Mouse (Mus musculus) CH12.LX (cell line): ENCODE results near the gene Ferd3l. TPM values are rescaled to one million over a fixed set of nuclear protein-coding genes. Genes with fewer than 3 reads are reported as not detected.

ENCODE experiments used
- DNase-seq: peaks from one replicate; pipeline ENCODE4 v3.0.0-alpha.2; 2013; ENCODE audit errors: extremely low read depth
- H3K27ac ChIP-seq: 2 replicates; pipeline ENCODE4 v1.5.1; 2012; ENCODE audit warnings: low read depth, mild to moderate bottlenecking, control low read depth, moderate library complexity; ENCODE audit not compliant: insufficient read depth
- H3K27me3 ChIP-seq: replicated peaks from 2 replicates; pipeline ENCODE3; 2012; ENCODE audit warnings: inconsistent platforms
- H3K36me3 ChIP-seq, 2 experiments: replicated peaks in 1 of 2; 2 replicates each; pipeline versions ENCODE3 to v1.6.1; 2012; ENCODE audit warnings: inconsistent platforms in 1 of 2, low read length in 1 of 2, mild to moderate bottlenecking in 1 of 2, mixed read lengths in 1 of 2, moderate library complexity in 1 of 2; ENCODE audit not compliant: control insufficient read depth in 1 of 2, insufficient read depth in 1 of 2
- H3K4me1 ChIP-seq, 2 experiments: 2 replicates each; pipeline ENCODE4 v1.6.1; 2012; ENCODE audit warnings: inconsistent platforms in 1 of 2, moderate library complexity in 1 of 2; ENCODE audit not compliant: insufficient read depth in 2 of 2, control insufficient read depth in 1 of 2
- H3K4me2 ChIP-seq: 2 replicates; pipeline ENCODE4 v1.6.1; 2012; ENCODE audit warnings: low read depth, mild to moderate bottlenecking, control low read depth; ENCODE audit not compliant: poor library complexity, insufficient read depth, severe bottlenecking
- H3K4me3 ChIP-seq, 3 experiments: fragments of 150-350 bp in 1 of 3; sonication (generic) in 1 of 3; replicated peaks in 1 of 3; 2 replicates each; pipeline versions ENCODE3 to v1.5.1; 2011 to 2012; ENCODE audit warnings: low read depth in 2 of 3, low read length in 2 of 3, mild to moderate bottlenecking in 2 of 3, moderate library complexity in 2 of 3, control low read depth in 1 of 3, improper control_type of control experiment in 1 of 3, inconsistent platforms in 1 of 3, mixed read lengths in 1 of 3; ENCODE audit not compliant: poor library complexity in 1 of 3
- H3K79me2 ChIP-seq: replicated peaks from 2 replicates; pipeline ENCODE4 v1.6.1; 2012; ENCODE audit warnings: mild to moderate bottlenecking, moderate library complexity; ENCODE audit not compliant: control insufficient read depth, poor library complexity, insufficient read depth, severe bottlenecking; ENCODE audit errors: extremely low read depth
- H3K9ac ChIP-seq: 2 replicates; pipeline ENCODE4 v1.6.1; 2012; ENCODE audit warnings: low read depth, mild to moderate bottlenecking, control low read depth, moderate library complexity; ENCODE audit not compliant: insufficient read depth
- H3K9me3 ChIP-seq: replicated peaks from 2 replicates; pipeline ENCODE3; 2012; ENCODE audit warnings: low read length, inconsistent platforms, mixed read lengths
- CHD1 ChIP-seq: IDR thresholded peaks from 2 replicates; pipeline ENCODE4 v1.6.1; 2012; ENCODE audit warnings: low read depth, low read length, improper control_type of control experiment, inconsistent platforms
- E2F4 ChIP-seq: IDR thresholded peaks from 2 replicates; pipeline ENCODE4 v1.6.1; 2011; ENCODE audit warnings: low read depth, low read length, improper control_type of control experiment; ENCODE audit not compliant: insufficient replicate concordance
- ETS1 ChIP-seq: conservative IDR thresholded peaks from 2 replicates; pipeline ENCODE4 v1.6.1; 2012; ENCODE audit warnings: low read depth, mild to moderate bottlenecking, inconsistent platforms, low read length, improper control_type of control experiment, moderate library complexity
- HCFC1 ChIP-seq: IDR thresholded peaks from 2 replicates; pipeline ENCODE4 v1.6.1; 2012; ENCODE audit warnings: low read depth, mild to moderate bottlenecking, inconsistent platforms, low read length, improper control_type of control experiment
- JUN ChIP-seq: IDR thresholded peaks from 2 replicates; pipeline ENCODE4 v1.6.1; 2011; ENCODE audit warnings: low read depth, mild to moderate bottlenecking, low read length, improper control_type of control experiment, moderate library complexity; ENCODE audit not compliant: insufficient read depth
- MYC ChIP-seq: IDR thresholded peaks from 2 replicates; pipeline ENCODE4 v1.6.1; 2011; ENCODE audit warnings: low read depth, mild to moderate bottlenecking, improper control_type of control experiment, low read length
- PAX5 ChIP-seq: IDR thresholded peaks from 2 replicates; pipeline ENCODE4 v1.6.1; 2012; ENCODE audit warnings: low read length, inconsistent platforms, mixed read lengths
- POLR2A ChIP-seq: IDR thresholded peaks from 2 replicates; pipeline ENCODE4 v1.6.1; 2011; ENCODE audit warnings: low read depth, mild to moderate bottlenecking, improper control_type of control experiment, low read length
- SMC3 ChIP-seq: IDR thresholded peaks from 2 replicates; pipeline ENCODE4 v1.6.1; 2011; ENCODE audit warnings: low read depth, low read length, improper control_type of control experiment
- TCF12 ChIP-seq: IDR thresholded peaks from 2 replicates; pipeline ENCODE4 v1.6.1; 2014; ENCODE audit warnings: low read depth, mild to moderate bottlenecking, inconsistent platforms, low read length, improper control_type of control experiment
- USF1 ChIP-seq: IDR thresholded peaks from 2 replicates; pipeline ENCODE4 v1.6.1; 2014; ENCODE audit warnings: low read depth, mild to moderate bottlenecking, inconsistent platforms, low read length, improper control_type of control experiment
- ZMIZ1 ChIP-seq: IDR thresholded peaks from 2 replicates; pipeline ENCODE4 v1.6.1; 2012; ENCODE audit warnings: low read depth, mild to moderate bottlenecking, inconsistent platforms, low read length, improper control_type of control experiment
- ZNF384 ChIP-seq: IDR thresholded peaks from 2 replicates; pipeline ENCODE4 v1.6.1; 2012; ENCODE audit warnings: low read depth, low read length, improper control_type of control experiment, inconsistent platforms
- dilution Hi-C: fragments of 300-500 bp; cut with MboI; formaldehyde crosslinking; loops from 2 replicates; pipeline ENCODE4 v1.14.3; 2020; ENCODE audit warnings: low sequenced_read_pairs; ENCODE audit not compliant: extremely low pct_unique_long_range_greater_than_20kb, extremely low pct_ligation_motif_present
- in situ Hi-C: fragments of 300-500 bp; cut with MboI; formaldehyde crosslinking; loops from 3 replicates; pipeline ENCODE4 v1.14.3; 2019; ENCODE audit warnings: low sequenced_read_pairs, low pct_ligation_motif_present, low pct_unique_long_range_greater_than_20kb, mixed read lengths
- polyA plus RNA-seq: library from polyadenylated mRNA; unstranded; fragments of >175 nt; gene quantifications from 2 replicates; pipeline ENCODE4 v1.2.1, GENCODE M21; 2012; ENCODE audit warnings: low read depth; ENCODE audit not compliant: insufficient read length
- total RNA-seq, 2 experiments: library from RNA; depleted of rRNA; stranded (reverse); fragments of 300-350 nt in 1 of 2; fragments of >200 nt in 1 of 2; gene quantifications; 2 replicates each; pipeline ENCODE4 v1.2.3; 2012 to 2014

The Ferd3l gene
- total and polyA plus RNA-seq, 3 experiments: not detected

DNA sequence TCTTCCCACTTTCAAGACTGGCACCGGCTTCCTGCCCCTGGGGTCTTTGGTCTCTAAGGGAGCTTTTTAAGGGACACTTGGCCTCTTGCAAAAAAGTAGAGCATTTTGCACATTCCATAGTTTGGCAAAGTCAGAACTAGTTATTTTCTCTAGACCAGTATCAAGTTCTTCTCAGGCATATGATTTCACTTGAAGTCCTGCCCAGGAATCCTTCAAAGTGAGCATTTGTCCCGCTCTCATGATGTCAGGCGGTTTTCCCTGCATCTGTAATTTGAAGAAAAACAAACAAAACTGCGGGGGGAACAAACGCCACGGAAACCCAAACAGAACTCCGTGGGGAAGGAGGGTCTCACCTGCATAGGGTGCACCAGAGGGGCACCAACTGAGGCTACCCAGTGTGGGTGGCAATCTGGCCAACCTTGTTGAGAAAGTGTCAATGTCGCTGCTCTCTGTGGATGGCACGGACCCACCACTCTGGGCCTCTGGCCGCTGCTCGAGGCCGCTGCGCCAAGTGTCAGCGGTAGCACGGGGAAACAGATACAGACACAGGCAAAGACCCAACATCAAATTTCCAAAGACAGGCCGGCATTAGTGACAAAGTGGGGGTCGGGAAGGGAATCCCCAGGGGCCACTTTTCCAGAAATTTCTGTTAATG lies 34.0 kb downstream of the Ferd3l start:
- H3K36me3 ChIP-seq: no peaks in the 10 kb centered on the region
- dilution Hi-C loops: no loop called here
- no peak for TF ChIP-seq JUN
- no peak for TF ChIP-seq E2F4
- no peak for TF ChIP-seq ZMIZ1
- TF ChIP-seq POLR2A: no peak
- no peak for TF ChIP-seq MYC
- no peak for TF ChIP-seq CHD1
- TF ChIP-seq ZNF384: no peak
- TF ChIP-seq HCFC1: no peak
- TF ChIP-seq ETS1: no peak
- no peaks in the 10 kb centered on the region for H3K79me2 ChIP-seq
- H3K9me3 ChIP-seq: peaks cover 11% of the 10 kb centered on the region
- no peak overlapping the region for H3K27ac ChIP-seq
- H3K4me3 ChIP-seq: no peak overlapping the region
- H3K27me3 ChIP-seq: no peaks in the 10 kb centered on the region
- no peaks in the 10 kb centered on the region for H3K4me1 ChIP-seq
- H3K9ac ChIP-seq: no peak overlapping the region
- H3K4me2 ChIP-seq: no peak overlapping the region
- in situ Hi-C loops: no loop called here
- DNase-seq: no peak

DNA sequence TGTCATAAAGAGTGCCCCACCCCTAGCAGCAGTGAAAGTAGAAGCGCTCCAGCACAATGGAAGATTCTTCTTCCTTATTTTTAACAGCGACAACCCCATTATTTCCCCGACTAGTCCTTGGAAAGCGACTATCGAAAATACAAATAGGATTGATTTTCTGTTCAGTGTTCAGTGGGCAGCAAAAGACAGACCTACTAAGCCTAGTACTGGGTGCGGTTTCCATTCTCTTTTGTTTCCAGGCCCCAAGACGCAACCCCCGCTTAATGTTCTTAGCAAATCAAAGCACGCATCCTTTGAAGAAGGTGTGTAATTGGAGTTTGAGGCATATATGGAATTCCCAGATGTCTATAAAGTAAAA lies 34.5 kb downstream of the Ferd3l start:
- no peak for TF ChIP-seq TCF12
- no peak for TF ChIP-seq ETS1
- no peak for TF ChIP-seq SMC3
- no peak for TF ChIP-seq PAX5
- TF ChIP-seq HCFC1: no peak
- no peak for TF ChIP-seq USF1
- TF ChIP-seq, all 38 proteins: peak for 0
- Histone ChIP-seq H3K27me3 (no peaks in the 10 kb centered on the region), H3K9ac (no peak overlapping the region), H3K4me3 (no peak overlapping the region), H3K79me2 (no peaks in the 10 kb centered on the region), H3K4me2 (no peak overlapping the region), H3K27ac (no peak overlapping the region), H3K4me1 (no peaks in the 10 kb centered on the region), H3K36me3 (no peaks in the 10 kb centered on the region), H3K9me3 (peaks cover 8% of the 10 kb centered on the region)
- dilution Hi-C loops (no loop called here), in situ Hi-C loops (no loop called here)
- DNase-seq: no peak
